Mouse (Mus musculus) v-Abl transformed pro-B cells (cell line): ENCODE measurements around the gene Erich6.

ENCODE experiments used
- in situ Hi-C, 2 experiments: fragments of 400-800 bp; cut with MboI; formaldehyde crosslinking; loops; one replicate each; pipeline ENCODE4 v1.15.1; 2025; ENCODE audit not compliant: unreplicated experiment in 2 of 2

Erich6 gene

DNA sequence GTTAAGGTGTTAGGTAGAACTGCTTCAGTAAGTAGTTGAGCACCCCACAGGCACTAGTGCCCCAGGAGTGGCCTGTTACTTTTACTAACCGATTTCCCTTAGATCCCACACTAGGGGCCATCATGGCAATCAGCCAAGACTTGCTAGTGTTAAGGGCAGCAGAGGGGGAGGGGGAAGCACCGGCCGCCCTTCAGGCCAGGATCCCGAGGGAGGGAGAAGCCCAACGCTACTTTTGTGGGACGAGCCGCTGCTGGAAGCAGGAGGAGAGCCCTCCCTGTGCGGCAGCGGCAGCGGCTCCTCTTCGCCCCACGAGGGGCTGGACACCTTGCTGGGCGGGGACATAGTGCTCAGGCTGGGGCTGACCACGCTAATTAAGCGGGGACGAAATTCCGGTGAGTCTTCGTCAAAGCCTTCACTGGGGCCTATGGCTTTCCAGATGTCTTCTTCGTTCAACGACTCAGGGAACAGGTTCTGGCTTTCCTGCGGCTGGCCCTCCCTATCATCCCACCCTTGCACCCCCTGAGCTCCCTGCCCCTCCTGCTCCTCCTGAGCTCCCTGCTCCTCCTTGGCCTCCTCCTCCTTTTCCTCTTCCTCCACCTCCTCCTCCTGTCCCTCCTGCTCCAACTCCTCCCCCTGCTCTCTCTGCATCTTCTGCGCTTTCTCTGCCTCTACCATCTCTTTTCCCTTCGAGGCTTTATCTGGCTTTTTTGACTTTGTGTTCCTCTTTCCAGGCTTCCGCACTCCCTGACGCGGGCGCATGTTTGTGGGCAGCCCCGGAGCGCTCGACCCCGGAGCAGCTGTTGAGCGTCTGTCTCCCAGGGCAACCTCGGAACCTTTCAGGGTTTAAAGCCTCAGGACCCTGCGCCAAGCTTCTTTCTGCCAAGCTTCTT lies at the start of gene Erich6:
TSS of gene Erich6 (minus strand) at position 802 of the 890 bp plus-strand sequence.
- in situ Hi-C loops: loop anchor here in 1 of 2 experiments (25.0 kb wide), 1 partner anchor 474 kb away; no protein-coding TSS in a partner anchor

- in situ Hi-C loops: loop anchor here (10.0 to 25.0 kb wide), 3 partner anchors 272 to 1826 kb away; partner anchors contain the start of genes Commd2 (in 1 of the 2) and Tsc22d2 (in 1 of the 2)
These were observed 49.4 kb upstream of the Erich6 start for GRCm38 (mm10) chr3:58686206-58686921.

GRCm38 (mm10) chr3:58685396-58685795 lies 48.4 kb upstream of the Erich6 start:
- in situ Hi-C loops: loop anchor here (10.0 to 25.0 kb wide), 3 partner anchors 271 to 1827 kb away; partner anchors contain the start of genes Commd2 (in 1 of the 2) and Tsc22d2 (in 1 of the 2)

DNA sequence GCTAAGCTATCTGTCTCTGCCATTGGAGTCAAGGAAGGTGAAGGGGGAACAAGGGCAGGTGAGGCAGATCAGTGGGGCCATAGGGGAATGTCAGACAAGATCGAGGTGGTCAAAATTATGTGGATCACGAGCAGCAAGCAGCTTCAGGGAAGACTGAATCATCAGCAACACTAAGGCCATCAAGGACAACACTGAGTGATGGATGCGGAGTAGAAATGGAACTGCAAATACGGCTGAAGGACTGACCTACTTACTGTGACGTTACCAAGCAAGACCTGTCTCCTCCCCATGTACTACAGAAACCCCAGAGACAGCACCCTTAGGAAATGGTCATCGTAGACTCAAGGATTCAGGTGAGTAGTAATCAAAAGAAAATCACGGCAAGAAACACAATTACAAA lies 46.3 kb upstream of the Erich6 start:
- in situ Hi-C loops: loop anchor here (10.0 to 25.0 kb wide), 3 partner anchors 269 to 1829 kb away; partner anchors contain the start of genes Commd2 (in 1 of the 2) and Tsc22d2 (in 1 of the 2)

GRCm38 (mm10) chr3:58682336-58682735 lies 45.3 kb upstream of the Erich6 start:
- in situ Hi-C loops: loop anchor here (10.0 to 25.0 kb wide), 3 partner anchors 268 to 1830 kb away; partner anchors contain the start of genes Commd2 (in 1 of the 2) and Tsc22d2 (in 1 of the 2)

DNA sequence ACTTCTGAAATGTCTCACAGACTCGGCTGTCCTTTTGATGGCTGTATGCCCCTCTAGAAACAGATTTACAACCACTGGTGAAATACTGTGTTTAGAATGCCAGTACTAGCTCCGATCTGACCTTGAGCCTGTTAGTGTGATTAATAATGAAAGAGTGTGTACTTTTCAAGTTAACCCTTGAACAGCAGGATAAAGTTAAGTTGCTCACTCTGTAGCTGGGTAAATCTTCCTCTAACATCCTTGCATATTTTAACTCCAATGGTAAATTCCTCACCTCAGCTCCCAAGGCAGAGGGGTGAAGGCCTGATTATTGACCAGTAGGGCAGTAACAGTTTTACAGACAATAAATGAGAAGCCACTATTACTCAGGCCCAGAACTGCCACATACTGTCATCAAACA lies 44.8 kb upstream of the Erich6 start:
- in situ Hi-C loops: loop anchor here (10.0 to 25.0 kb wide), 3 partner anchors 267 to 1830 kb away; partner anchors contain the start of genes Commd2 (in 1 of the 2) and Tsc22d2 (in 1 of the 2)

- in situ Hi-C loops: loop anchor here (10.0 to 25.0 kb wide), 3 partner anchors 266 to 1831 kb away; partner anchors contain the start of genes Commd2 (in 1 of the 2) and Tsc22d2 (in 1 of the 2)
These were observed 44.1 kb upstream of the Erich6 start for GRCm38 (mm10) chr3:58680943-58681637.

DNA sequence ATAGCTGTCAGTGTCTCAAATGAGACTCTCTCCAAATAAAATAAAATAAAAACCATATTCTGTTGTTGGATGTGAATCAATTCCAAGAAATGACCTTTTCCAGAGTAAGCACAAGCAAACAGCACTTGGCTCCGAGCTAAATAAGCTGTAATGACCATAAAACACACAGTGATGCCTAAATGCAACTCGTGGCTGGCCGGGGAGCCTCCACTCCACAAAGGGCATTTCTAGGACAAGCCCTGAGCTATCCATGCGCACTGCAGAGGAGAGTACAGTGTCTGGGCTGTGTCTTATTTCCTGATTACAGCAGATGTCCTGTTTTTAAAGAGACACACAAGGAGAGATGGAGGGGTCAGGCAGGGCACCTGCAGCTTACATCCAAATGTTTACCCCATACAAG lies 43.0 kb upstream of the Erich6 start:
- in situ Hi-C loops: loop anchor here (10.0 to 25.0 kb wide), 3 partner anchors 265 to 1832 kb away; partner anchors contain the start of genes Commd2 (in 1 of the 2) and Tsc22d2 (in 1 of the 2)

DNA sequence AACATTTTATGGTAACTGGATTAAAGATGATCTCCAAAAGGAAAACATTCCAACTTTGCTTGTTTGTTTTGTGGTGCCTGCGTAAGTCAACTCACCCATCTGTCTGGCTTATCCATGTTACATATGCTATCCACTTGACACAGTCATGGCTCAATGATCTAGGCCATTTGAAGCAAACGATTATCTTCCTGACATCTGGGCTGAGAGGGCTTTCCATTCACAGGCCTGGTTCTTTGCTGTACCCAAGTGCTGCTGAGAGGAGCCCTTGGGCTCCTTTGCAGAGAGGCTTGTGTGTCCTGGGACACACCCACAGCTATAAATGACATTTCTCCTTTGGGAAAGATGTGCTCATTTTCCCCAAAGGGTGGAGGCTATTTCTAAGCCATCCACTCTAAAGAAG lies 41.9 kb upstream of the Erich6 start:
- in situ Hi-C loops: loop anchor here (25.0 kb wide), 2 partner anchors 1017 to 1833 kb away; partner anchors contain the start of gene Commd2 (in 1 of the 2)

- in situ Hi-C loops: loop anchor here (25.0 kb wide), 2 partner anchors 1016 to 1834 kb away; partner anchors contain the start of gene Commd2 (in 1 of the 2)
These were observed 41.4 kb upstream of the Erich6 start for GRCm38 (mm10) chr3:58678384-58678783.

GRCm38 (mm10) chr3:58677615-58678014 lies 40.6 kb upstream of the Erich6 start:
- in situ Hi-C loops: loop anchor here (25.0 kb wide), 2 partner anchors 1015 to 1835 kb away; partner anchors contain the start of gene Commd2 (in 1 of the 2)

DNA sequence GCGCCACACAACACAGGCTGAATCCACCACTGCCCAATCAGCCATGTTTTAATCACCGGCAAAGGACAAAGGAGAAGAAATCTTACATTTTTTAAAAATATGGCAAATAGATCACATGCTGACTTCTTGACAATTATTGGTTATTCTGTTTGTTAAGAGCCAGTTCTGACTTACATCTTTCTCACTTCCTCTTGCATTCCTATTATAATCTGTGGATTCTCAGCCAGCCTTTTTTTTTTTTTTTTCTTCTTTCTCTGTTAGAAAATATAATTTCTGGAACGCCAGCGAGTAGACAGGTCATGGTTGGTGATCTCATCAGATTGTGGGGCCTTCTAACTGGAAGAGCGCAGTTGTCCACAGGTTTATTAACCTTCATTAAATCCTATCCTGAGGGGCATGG lies 36.3 kb upstream of the Erich6 start:
- in situ Hi-C loops: loop anchor here in 1 of 2 experiments (25.0 kb wide), 2 partner anchors 836 to 1439 kb away; partner anchors contain the start of gene Pfn2

DNA sequence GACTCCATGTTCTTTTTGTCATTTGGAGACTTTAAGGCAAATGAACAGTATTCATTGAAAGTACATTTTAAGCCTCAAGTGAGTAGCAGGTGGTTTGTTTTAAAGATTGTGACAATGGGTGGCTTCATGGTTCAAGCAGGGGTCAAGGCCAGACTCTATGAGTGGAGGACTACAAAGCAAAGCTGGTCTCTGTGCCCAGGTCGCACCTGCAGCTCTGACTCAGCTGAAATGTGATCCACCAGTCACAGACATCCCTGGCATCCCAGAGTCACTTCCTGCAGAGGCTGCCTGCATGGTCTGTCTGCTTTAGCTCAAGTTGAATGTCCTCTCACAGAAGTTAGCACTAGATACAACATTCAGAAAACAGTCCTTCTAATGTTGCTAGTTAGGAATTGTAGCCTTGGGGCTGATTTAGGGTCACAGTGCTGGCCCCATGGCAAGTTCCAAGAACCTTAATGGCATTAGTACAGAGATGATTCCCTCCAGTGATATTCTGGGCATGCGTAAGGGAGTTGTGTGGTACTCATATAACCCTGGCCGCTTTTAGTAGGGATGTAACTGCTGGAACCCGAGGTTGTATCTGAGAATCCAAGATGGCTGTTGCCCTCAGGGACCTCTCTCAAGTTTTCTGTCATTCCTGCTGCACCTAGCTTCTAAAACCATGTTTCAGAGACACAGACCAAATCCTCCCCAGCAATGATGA lies 35.6 kb upstream of the Erich6 start:
- in situ Hi-C loops: loop anchor here in 1 of 2 experiments (25.0 kb wide), 2 partner anchors 835 to 1440 kb away; partner anchors contain the start of gene Pfn2

- in situ Hi-C loops: loop anchor here in 1 of 2 experiments (25.0 kb wide), 2 partner anchors 834 to 1441 kb away; partner anchors contain the start of gene Pfn2
These were observed 34.7 kb upstream of the Erich6 start for GRCm38 (mm10) chr3:58671616-58672250.

DNA sequence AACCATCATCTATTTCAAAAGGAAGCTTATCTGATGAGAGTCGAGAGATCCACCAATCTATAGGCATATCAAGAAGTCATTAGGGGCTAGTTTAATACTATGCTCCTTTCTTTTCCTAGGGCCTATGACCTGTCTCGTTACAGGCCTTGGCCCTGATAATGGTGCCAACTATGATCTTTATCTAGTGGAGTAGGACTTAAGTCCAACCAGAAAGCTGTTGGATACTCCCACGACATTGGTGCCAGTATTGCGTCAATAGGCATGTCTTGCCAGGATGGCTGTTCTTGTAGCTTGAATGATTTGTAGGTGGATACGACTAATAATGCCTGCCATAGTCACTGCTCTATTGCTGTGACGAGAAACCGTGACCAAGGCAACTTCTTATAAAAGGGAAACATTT lies 27.0 kb upstream of the Erich6 start:
- in situ Hi-C loops: loop anchor here in 1 of 2 experiments (25.0 kb wide), 2 partner anchors 827 to 1448 kb away; partner anchors contain the start of gene Pfn2

DNA sequence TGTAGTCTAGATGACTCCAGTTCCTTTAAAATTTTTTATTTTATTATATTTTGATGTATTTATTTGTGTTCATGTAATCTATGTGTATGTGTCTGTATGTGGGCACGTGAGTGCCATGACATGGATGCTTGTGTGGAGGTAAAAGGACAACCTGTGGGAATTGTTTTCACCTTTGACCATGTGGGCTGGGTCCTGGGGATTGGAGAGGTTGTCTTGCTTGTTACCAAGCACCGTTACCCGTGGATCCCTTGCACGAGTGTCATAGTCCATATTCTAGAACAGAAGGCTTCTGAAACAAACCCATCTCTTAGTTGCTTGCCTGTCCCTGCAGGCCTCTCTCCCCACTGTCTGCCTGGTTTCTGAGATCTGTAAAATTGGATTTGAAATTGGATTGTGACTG lies 23.6 kb upstream of the Erich6 start:
- in situ Hi-C loops: loop anchor here in 1 of 2 experiments (25.0 kb wide), 2 partner anchors 823 to 1452 kb away; partner anchors contain the start of gene Pfn2

DNA sequence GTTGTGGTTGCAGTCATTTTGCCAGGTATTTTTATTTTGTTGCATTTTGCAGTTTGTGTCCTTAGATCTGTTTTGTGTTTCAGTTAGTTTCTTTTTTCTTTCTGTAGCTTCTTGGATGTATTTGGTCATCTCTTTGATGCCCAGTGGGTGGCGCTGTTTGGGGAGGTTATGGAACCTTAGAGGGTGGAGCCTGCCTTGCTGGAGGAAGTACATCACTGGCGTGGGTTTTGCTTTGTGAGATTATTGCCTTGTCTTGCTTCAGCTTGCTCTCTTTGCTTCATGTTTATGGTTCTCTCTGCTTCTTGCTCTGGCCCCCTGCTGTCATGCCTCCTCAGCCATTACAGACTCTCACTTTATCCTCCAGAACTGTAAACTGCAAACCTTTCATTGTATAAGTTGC lies 20.3 kb upstream of the Erich6 start:
- in situ Hi-C loops: loop anchor here (5.0 to 25.0 kb wide), 9 partner anchors 45 to 1455 kb away; partner anchors contain the start of genes Tsc22d2 (in 2 of the 2) and Pfn2 (in 1 of the 2)
